Mouse (Mus musculus): ENCODE results near the gene Ninj2. TPM values are rescaled to one million over a fixed set of nuclear protein-coding genes. Genes with fewer than 3 reads are reported as not detected.

Ninj2 gene
- total RNA-seq, 2 experiments from 2014 or later = 1.2 to 1.8 TPM

GRCm38 (mm10) chr6:120090712-120091248 is 2.4 kb upstream of the Ninj2 start:
- no peak for DNase-seq (ENCODE audit: low spot score in 2 of 2)
- intact Hi-C loops (cut with DNase I) = no loop called here

GRCm38 (mm10) chr6:120091956-120092355 is 1.2 kb upstream of the Ninj2 start:
- no peak for DNase-seq (ENCODE audit: low spot score in 2 of 2)
- intact Hi-C loops (cut with DNase I) = no loop called here

DNA sequence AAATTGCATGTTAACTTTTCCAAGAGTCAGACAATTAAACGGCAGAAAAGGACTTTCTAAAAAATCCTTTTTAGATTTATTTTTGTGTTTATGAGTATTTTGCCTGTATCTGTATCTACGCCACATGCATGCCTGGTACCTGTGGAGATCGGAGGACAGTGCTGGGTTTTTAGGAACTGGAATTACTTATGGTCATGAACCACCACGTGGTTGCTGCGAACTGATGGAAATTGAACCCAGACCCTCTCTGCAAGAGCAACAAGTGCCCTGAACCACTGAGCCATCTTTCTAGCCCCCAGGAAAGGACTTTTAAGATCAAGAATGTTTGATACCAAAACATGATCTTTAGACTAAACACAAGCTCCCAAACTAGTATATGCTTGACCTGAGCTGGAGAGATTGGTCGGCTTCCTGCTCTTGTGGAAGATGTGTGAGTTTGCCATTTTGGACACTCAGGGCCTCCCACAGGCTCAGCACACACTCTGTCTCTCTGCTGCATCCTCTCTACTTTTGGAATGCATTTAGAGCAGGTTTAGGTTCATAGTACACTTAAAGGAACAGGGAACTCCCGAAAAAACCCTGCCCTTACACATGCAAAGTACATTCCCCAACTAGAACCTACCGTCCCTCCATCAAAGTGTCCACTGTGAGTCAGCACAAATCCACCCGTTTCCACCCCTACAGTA is 1.1 kb downstream of the Ninj2 start:
- intact Hi-C loops (cut with DNase I) = no loop called here
- no peak for DNase-seq (ENCODE audit: low spot score in 2 of 2)

- DNase-seq (ENCODE audit: low spot score in 2 of 2) = no peak
- intact Hi-C loops (cut with DNase I) = no loop called here
Measured at GRCm38 (mm10) chr6:120095096-120095495, 1.9 kb downstream of the Ninj2 start.

DNA sequence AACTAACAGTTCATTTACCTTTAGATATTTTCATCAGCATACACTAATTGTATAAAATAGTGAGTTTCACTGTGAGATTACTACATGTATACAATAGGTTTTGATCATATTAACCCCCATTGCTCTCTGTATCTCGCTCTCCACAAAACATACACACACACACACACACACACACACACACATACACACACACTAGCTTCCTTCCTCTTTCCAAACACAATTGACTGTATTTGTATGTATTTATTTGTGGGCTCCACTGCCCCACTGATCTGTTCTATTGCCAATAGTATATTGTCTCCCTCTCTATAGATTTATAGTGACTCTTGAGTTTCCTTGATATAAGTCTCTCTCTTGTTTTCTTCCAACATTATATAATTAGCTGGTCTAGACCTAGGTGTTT is 2.4 kb downstream of the Ninj2 start:
- intact Hi-C loops (cut with DNase I) = no loop called here
- no peak for DNase-seq (ENCODE audit: low spot score in 2 of 2)

DNA sequence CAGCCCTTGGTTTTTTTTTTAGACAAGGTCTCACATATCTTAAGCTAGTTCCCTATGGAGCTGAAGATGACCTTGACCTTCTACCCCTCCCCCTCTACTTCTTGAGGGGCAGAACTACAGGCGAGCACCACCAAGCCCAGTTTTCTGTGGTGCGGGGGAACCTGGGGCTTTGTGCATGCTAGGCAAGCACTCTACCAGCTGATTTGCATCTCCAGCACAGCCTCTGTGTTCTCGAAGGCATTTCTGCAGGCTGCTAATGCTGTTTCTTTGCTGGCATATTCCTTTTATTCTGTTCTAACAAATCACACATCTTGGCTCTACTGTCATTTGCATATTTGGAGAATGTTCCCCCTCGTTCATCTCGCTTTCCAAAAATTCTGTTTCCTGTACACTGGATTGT is 6.2 kb downstream of the Ninj2 start:
- DNase-seq (ENCODE audit: low spot score in 2 of 2) = peak; percentile 24 to 88
- intact Hi-C loops (cut with DNase I) = loop anchor here (2.0 kb wide), 1 partner anchor 51 kb away; no protein-coding TSS in a partner anchor

GRCm38 (mm10) chr6:120101221-120101620 is 8.1 kb downstream of the Ninj2 start:
- intact Hi-C loops (cut with DNase I) = no loop called here
- DNase-seq (ENCODE audit: low spot score in 2 of 2) = peak; percentile 17 to 68

DNA sequence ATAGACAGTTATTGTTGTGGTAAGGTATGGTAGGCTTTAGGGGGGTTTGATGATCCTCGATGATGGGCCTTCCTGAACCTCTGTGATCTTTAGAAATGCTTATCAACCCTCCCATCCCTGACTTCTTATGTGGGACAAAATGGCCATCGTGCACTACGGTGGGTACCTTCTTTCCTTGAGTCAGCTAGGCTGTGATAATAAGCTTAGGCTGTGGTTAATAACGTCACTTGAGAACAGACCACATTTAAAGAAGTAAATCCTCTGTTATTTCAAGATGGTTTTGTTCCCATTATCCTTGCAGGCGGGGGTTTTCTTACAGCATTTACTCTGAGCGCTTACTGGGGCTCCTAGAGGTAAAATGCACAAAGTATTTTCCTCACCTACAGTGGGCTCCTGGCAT is 8.8 kb downstream of the Ninj2 start:
- no peak for DNase-seq (ENCODE audit: low spot score in 2 of 2)
- intact Hi-C loops (cut with DNase I) = no loop called here

- intact Hi-C loops (cut with DNase I) = no loop called here
- DNase-seq (ENCODE audit: low spot score in 2 of 2) = no peak
Measured at GRCm38 (mm10) chr6:120103104-120103503, 10.0 kb downstream of the Ninj2 start.

GRCm38 (mm10) chr6:120105055-120105454 is 11.9 kb downstream of the Ninj2 start:
- intact Hi-C loops (cut with DNase I) = no loop called here
- no peak for DNase-seq (ENCODE audit: low spot score in 2 of 2)

DNA sequence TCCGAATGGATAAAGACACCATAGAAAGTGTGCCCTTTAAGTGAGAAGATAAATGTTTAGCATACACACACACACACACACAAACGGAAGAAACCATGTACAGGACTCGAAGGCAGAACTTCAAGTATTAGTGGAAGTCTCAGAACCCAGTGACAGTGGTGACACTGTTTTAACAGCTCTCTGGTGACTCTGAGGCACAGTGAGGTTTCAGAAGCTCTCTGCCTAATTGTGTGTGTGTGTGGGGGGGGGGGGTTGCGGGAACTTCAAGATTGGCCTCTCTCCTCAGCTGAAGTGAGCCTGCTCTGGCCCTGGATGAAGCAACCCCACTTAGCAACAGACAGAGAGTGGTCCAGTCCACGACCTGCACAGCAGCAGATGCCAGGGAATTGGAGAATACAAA is 14.4 kb downstream of the Ninj2 start:
- DNase-seq (ENCODE audit: low spot score in 2 of 2) = no peak
- intact Hi-C loops (cut with DNase I) = no loop called here

DNA sequence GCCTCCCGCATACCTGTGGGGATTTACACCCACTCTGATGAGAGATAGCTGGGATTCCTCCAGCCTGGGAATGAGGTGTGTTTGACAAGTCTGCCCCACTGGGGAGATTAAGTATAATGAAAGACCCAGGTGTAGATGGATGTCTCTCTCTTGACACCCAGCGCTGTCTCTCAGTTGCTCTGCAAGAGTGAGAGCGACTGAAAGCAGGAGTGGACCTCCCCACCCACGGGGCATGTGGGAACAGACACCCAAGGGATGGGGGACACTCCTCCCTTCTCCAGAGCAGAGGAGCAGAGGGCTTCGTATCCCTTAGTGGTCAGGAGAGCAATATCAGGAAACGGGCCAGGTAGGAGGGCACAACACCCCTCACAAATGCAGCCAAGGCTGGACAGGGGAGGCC is 14.9 kb downstream of the Ninj2 start:
- intact Hi-C loops (cut with DNase I) = no loop called here
- DNase-seq (ENCODE audit: low spot score in 2 of 2) = no peak

DNA sequence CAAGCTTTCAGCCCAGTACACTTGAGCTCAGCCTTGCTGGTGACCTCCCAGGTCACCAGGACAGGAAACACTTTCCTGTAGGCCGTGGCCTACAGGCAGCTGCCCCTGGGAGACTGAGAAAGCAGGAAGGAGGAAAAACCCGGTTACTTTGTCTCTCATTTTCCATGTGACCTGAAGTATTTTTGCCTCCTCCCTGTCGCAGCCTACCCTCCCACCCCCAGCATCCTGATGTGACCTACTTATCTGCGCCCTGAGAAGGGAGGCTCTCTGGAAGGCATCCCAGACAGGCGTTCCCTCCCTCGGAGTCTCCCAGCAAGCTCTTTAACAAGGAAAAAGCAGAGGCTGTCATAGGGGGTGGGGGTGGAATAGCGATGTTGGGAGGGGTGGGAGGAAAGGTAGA is 16.0 kb downstream of the Ninj2 start:
- peak; percentile 60 to 95 for DNase-seq (ENCODE audit: low spot score in 2 of 2)
- intact Hi-C loops (cut with DNase I) = loop anchor here (1.0 kb wide), 1 partner anchor 61 kb away; no protein-coding TSS in a partner anchor

- DNase-seq (ENCODE audit: low spot score in 2 of 2) = peak in 1 of 2 experiments; percentile 27
- intact Hi-C loops (cut with DNase I) = loop anchor here (1.0 to 5.0 kb wide), 2 partner anchors 62 to 82 kb away; no protein-coding TSS in a partner anchor
Measured at GRCm38 (mm10) chr6:120109932-120110331, 16.8 kb downstream of the Ninj2 start.

GRCm38 (mm10) chr6:120110738-120111409 is 17.7 kb downstream of the Ninj2 start:
- intact Hi-C loops (cut with DNase I) = loop anchor here (5.0 kb wide), 1 partner anchor 81 kb away; no protein-coding TSS in a partner anchor

DNA sequence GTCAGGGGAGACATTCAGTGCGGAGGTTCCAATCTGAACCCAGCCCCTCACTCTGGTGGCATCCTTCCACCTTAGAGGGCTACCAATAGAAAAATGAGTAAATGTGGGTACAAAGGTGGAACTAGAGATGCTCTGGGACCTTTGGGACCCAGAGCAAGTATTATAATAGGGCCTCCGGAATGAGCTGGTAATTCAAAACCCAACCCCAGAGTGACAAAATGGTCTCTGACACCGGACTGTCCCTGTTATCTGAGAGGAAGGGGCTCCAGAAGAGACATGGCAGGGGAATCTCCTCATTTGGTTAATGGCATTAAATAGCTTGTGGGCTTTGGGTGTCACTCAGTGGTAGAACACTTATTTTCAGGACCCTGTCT is 18.2 kb downstream of the Ninj2 start:
- intact Hi-C loops (cut with DNase I) = loop anchor here (5.0 kb wide), 1 partner anchor 81 kb away; no protein-coding TSS in a partner anchor
- DNase-seq (ENCODE audit: low spot score in 2 of 2) = no peak

More at GRCm38 (mm10) chr6:120110738-120111409, 17.7 kb downstream of the Ninj2 start:
- DNase-seq (ENCODE audit: low spot score in 2 of 2) = no peak

DNA sequence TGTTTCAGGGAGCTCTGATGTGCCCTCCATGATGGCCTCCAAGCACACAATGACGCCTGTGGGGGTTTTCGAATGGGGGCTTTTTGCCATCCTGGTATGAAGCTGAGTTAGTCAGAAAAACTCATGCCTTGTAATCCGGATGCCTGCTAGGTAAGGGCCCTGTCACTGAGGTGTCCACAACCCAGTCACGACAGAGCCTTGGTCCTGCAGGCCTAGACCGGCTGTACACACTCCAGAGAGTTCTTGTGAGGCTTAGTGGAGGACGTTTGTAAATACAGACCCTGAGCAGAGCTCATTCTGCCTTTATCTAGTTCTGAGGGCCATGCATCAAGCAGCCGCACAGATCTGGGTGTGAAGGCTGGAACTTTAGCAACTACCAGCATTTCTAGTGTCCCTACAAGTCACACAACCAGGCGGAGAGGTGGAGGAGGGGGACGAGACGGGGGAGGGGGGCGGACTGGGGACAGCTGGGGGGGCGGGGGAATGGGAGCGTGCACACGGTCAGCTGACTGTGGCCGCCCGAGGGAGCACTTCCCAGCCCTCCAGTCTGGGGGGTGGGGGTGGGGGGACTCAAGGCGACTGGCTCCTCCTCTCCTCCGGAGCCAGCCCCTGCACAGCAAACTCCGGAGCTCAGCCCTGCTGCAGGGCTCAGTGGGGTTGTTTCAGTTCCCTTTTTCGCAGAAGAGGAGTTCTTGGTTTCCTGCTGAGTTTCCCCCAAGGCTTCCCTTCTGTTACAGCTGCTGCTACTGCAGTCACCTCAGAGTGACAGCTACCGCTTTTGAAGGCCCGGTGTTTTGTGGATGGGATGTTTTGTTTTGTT is 19.0 kb downstream of the Ninj2 start:
- intact Hi-C loops (cut with DNase I) = loop anchor here (2.0 to 5.0 kb wide), 2 partner anchors 73 to 80 kb away; partner anchors contain the start of gene Wnk1
- DNase-seq (ENCODE audit: low spot score in 2 of 2) = peak; percentile 41 to 70

DNA sequence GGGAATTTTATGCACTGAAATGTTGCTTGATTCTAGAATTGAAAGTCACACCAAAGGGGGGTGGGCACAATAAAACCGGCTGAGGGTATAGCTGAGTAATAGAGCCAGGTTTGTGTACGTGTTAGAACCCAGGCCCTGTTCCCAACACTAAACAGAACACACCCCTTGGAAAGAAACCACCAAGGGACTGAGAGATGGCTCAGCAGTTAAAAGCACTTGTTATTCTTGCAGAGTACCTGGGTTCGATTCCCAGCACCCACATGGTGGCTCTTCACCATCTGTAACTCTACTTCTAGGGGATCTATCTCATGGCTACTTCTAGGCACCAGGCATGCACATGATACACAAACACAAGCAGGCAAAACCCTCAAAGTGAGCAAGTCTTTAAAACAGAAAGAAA is 20.7 kb downstream of the Ninj2 start:
- DNase-seq (ENCODE audit: low spot score in 2 of 2) = no peak
- intact Hi-C loops (cut with DNase I) = loop anchor here (2.0 to 5.0 kb wide), 2 partner anchors 75 to 78 kb away; partner anchors contain the start of gene Wnk1

- no peak for DNase-seq (ENCODE audit: low spot score in 2 of 2)
- intact Hi-C loops (cut with DNase I) = loop anchor here (5.0 kb wide), 1 partner anchor 78 kb away; no protein-coding TSS in a partner anchor
Measured at GRCm38 (mm10) chr6:120114271-120114670, 21.1 kb downstream of the Ninj2 start.

GRCm38 (mm10) chr6:120114698-120115097 is 21.5 kb downstream of the Ninj2 start:
- DNase-seq (ENCODE audit: low spot score in 2 of 2) = peak in 1 of 2 experiments; percentile 35

More at GRCm38 (mm10) chr6:120114698-120115097, 21.5 kb downstream of the Ninj2 start:
- intact Hi-C loops (cut with DNase I) = loop anchor here (5.0 kb wide), 1 partner anchor 78 kb away; no protein-coding TSS in a partner anchor
